Mouse (Mus musculus): ENCODE data around the gene Slc35f6.

- TF ChIP-seq POLR2A (IDR thresholded peaks at IDR 0.05; ENCODE audit: low read depth, low read length), result no peak
- no peak for TF ChIP-seq CTCF (IDR thresholded peaks at IDR 0.05; ENCODE audit: extremely low read depth, insufficient read length, insufficient replicate concordance, low read depth, low read length)
Observed at GRCm38 (mm10) chr5:30636994-30637393, 10.7 kb upstream of the Slc35f6 start.

Measured in small intestine, adult 2 months (tissue).